Mouse (Mus musculus) liver, embryonic 16.5 days (tissue): ENCODE measurements around the gene Shld1. TPM values are rescaled to one million over a fixed set of nuclear protein-coding genes. Genes with fewer than 3 reads are reported as not detected.

Source experiments
- ATAC-seq: fragments of 200-750 bp; cut with Nextera tagmentation; 2 replicates; pipeline ENCODE4 v1.8.0; 2017; ENCODE audit warnings: low read depth, mild to moderate bottlenecking, moderate number of reproducible peaks, moderate library complexity
- H3K27ac ChIP-seq: fragments of 300-500 bp; sonication (generic); 2 replicates; pipeline ENCODE4 v1.5.1; 2014; ENCODE audit warnings: mild to moderate bottlenecking, low read length
- H3K27me3 ChIP-seq: fragments of 300-500 bp; sonication (generic); 2 replicates; pipeline ENCODE4 v1.6.1; 2014; ENCODE audit warnings: low read depth, low read length, mixed read lengths; ENCODE audit not compliant: control insufficient read depth, insufficient read depth
- H3K36me3 ChIP-seq: fragments of 300-500 bp; sonication (generic); 2 replicates; pipeline ENCODE4 v1.6.1; 2014; ENCODE audit warnings: mild to moderate bottlenecking; ENCODE audit not compliant: control insufficient read depth, insufficient read depth
- H3K4me1 ChIP-seq: fragments of 300-500 bp; sonication (generic); 2 replicates; pipeline ENCODE4 v1.6.1; 2014; ENCODE audit warnings: low read depth, low read length, mixed read lengths; ENCODE audit not compliant: control insufficient read depth
- H3K4me2 ChIP-seq: fragments of 300-500 bp; sonication (generic); 2 replicates; pipeline ENCODE4 v1.6.1; 2014; ENCODE audit warnings: low read depth, low read length, mixed read lengths
- H3K4me3 ChIP-seq: fragments of 300-500 bp; sonication (generic); 2 replicates; pipeline ENCODE4 v1.5.1; 2014; ENCODE audit warnings: low read depth, mild to moderate bottlenecking, low read length
- H3K9ac ChIP-seq: fragments of 300-500 bp; sonication (generic); 2 replicates; pipeline ENCODE4 v1.6.1; 2014; ENCODE audit warnings: low read depth, low read length
- H3K9me3 ChIP-seq: fragments of 300-500 bp; sonication (generic); replicated peaks from 2 replicates; pipeline ENCODE4 v1.6.1; 2016; ENCODE audit warnings: low read length; ENCODE audit not compliant: control insufficient read depth
- WGBS: fragments of 180-500 bp; shearing (Covaris S2); extraction: QIAGEN DNeasy Blood & Tissue Kit; methylation state at CpG from one replicate; pipeline ENCODE4 v1.1.7; 2014; ENCODE audit not compliant: insufficient replicate concordance; 5-methylcytosine and 5-hydroxymethylcytosine counted together
- polyA plus RNA-seq: library from polyadenylated mRNA; unstranded; fragments of >200 nt; fragmentation: Nextera tagmentation; extraction: Ambion mirVana; gene quantifications from 2 replicates; pipeline ENCODE4 v1.2.1, GENCODE M21; 2015

Gene Shld1
- polyA plus RNA-seq, 1 experiment from 2014 or later = 9.8 TPM

GRCm38 (mm10) chr2:132714946-132715345, 28.2 kb downstream of the Shld1 start:
- Histone ChIP-seq H3K27ac (no peak overlapping the region), H3K4me2 (no peak overlapping the region), H3K4me1 (no peaks in the 10 kb centered on the region), H3K9ac (no peak overlapping the region), H3K36me3 (no peaks in the 10 kb centered on the region), H3K4me3 (no peak overlapping the region), H3K27me3 (no peaks in the 10 kb centered on the region), H3K9me3 (no peaks in the 10 kb centered on the region)
- no peak for ATAC-seq
- WGBS = 79% methylated on average over 3 of the region's 3 CpGs

GRCm38 (mm10) chr2:132715421-132716070, 28.8 kb downstream of the Shld1 start:
- no peak overlapping the region for H3K4me3 ChIP-seq
- H3K9ac ChIP-seq = no peak overlapping the region
- 57% methylated on average over 12 of the region's 12 CpGs for WGBS
- no peaks in the 10 kb centered on the region for H3K4me1 ChIP-seq
- no peaks in the 10 kb centered on the region for H3K27me3 ChIP-seq
- no peak overlapping the region for H3K4me2 ChIP-seq
- H3K9me3 ChIP-seq = no peaks in the 10 kb centered on the region
- peak; percentile 9; the same call in 1 of the 2 replicates for ATAC-seq
- H3K36me3 ChIP-seq = no peaks in the 10 kb centered on the region
- no peak overlapping the region for H3K27ac ChIP-seq

GRCm38 (mm10) chr2:132716154-132716553, 29.4 kb downstream of the Shld1 start:
- Histone ChIP-seq H3K4me3 (no peak overlapping the region), H3K4me1 (no peaks in the 10 kb centered on the region), H3K27ac (no peak overlapping the region), H3K9me3 (no peaks in the 10 kb centered on the region), H3K9ac (no peak overlapping the region), H3K27me3 (no peaks in the 10 kb centered on the region), H3K4me2 (no peak overlapping the region), H3K36me3 (no peaks in the 10 kb centered on the region)
- ATAC-seq = peak; percentile 68
- WGBS = 33% methylated on average over 5 of the region's 5 CpGs

GRCm38 (mm10) chr2:132716901-132717536, 30.3 kb downstream of the Shld1 start:
- Histone ChIP-seq H3K9me3 (no peaks in the 10 kb centered on the region), H3K9ac (no peak overlapping the region), H3K4me2 (no peak overlapping the region), H3K27me3 (no peaks in the 10 kb centered on the region), H3K4me1 (no peaks in the 10 kb centered on the region), H3K36me3 (no peaks in the 10 kb centered on the region), H3K27ac (no peak overlapping the region), H3K4me3 (no peak overlapping the region)
- ATAC-seq = no peak
- 75% methylated on average over 9 of the region's 9 CpGs for WGBS

- H3K9ac ChIP-seq = no peak overlapping the region
- no peaks in the 10 kb centered on the region for H3K36me3 ChIP-seq
- no peak overlapping the region for H3K4me2 ChIP-seq
- 68% methylated on average over 5 of the region's 5 CpGs for WGBS
- ATAC-seq = no peak
- no peaks in the 10 kb centered on the region for H3K4me1 ChIP-seq
- H3K4me3 ChIP-seq = no peak overlapping the region
- no peaks in the 10 kb centered on the region for H3K9me3 ChIP-seq
- no peak overlapping the region for H3K27ac ChIP-seq
- H3K27me3 ChIP-seq = no peaks in the 10 kb centered on the region
These were observed 30.8 kb downstream of the Shld1 start for GRCm38 (mm10) chr2:132717537-132717912.

GRCm38 (mm10) chr2:132720921-132721566, 34.3 kb downstream of the Shld1 start:
- 61% methylated on average over 9 of the region's 9 CpGs for WGBS
- H3K4me3 ChIP-seq = no peak overlapping the region
- H3K9ac ChIP-seq = no peak overlapping the region

GRCm38 (mm10) chr2:132721844-132722243, 35.1 kb downstream of the Shld1 start:
- Histone ChIP-seq H3K36me3 (no peaks in the 10 kb centered on the region), H3K4me3 (no peak overlapping the region), H3K27me3 (no peaks in the 10 kb centered on the region), H3K9ac (no peak overlapping the region), H3K9me3 (no peaks in the 10 kb centered on the region), H3K27ac (no peak overlapping the region), H3K4me1 (no peaks in the 10 kb centered on the region), H3K4me2 (no peak overlapping the region)
- no peak for ATAC-seq
- 77% methylated on average over 2 of the region's 2 CpGs for WGBS

More at GRCm38 (mm10) chr2:132720921-132721566, 34.3 kb downstream of the Shld1 start:
- H3K9me3 ChIP-seq = no peaks in the 10 kb centered on the region
- H3K36me3 ChIP-seq = no peaks in the 10 kb centered on the region
- no peak overlapping the region for H3K4me2 ChIP-seq
- ATAC-seq = no peak
- no peaks in the 10 kb centered on the region for H3K4me1 ChIP-seq
- H3K27me3 ChIP-seq = no peaks in the 10 kb centered on the region
- H3K27ac ChIP-seq = no peak overlapping the region

- Histone ChIP-seq H3K36me3 (no peaks in the 10 kb centered on the region), H3K27me3 (no peaks in the 10 kb centered on the region), H3K4me3 (no peak overlapping the region), H3K9ac (no peak overlapping the region), H3K9me3 (no peaks in the 10 kb centered on the region), H3K4me2 (no peak overlapping the region), H3K27ac (no peak overlapping the region), H3K4me1 (no peaks in the 10 kb centered on the region)
- ATAC-seq = no peak
- WGBS = 62% methylated on average over 5 of the region's 5 CpGs
These were observed 37.3 kb downstream of the Shld1 start for GRCm38 (mm10) chr2:132723958-132724431.

- Histone ChIP-seq H3K27ac (no peak overlapping the region), H3K4me1 (no peaks in the 10 kb centered on the region), H3K9me3 (no peaks in the 10 kb centered on the region), H3K9ac (no peak overlapping the region), H3K4me2 (no peak overlapping the region), H3K36me3 (no peaks in the 10 kb centered on the region), H3K4me3 (no peak overlapping the region), H3K27me3 (no peaks in the 10 kb centered on the region)
- 76% methylated on average over 7 of the region's 7 CpGs for WGBS
- no peak for ATAC-seq
These were observed 37.8 kb downstream of the Shld1 start for GRCm38 (mm10) chr2:132724561-132724960.
